Mouse (Mus musculus) common myeloid progenitor, adult 5-6 weeks (primary cell): ENCODE measurements around the gene Pcyt2. TPM values are rescaled to one million over a fixed set of nuclear protein-coding genes. Genes with fewer than 3 reads are reported as not detected.
"Not testable (repeated sequence)": the region's sequence is repeated elsewhere in the genome, so short reads cannot be mapped to it uniquely, and the experiment has no call there.

Experiments used
- ATAC-seq: replicated peaks from 2 replicates; pipeline ENCODE4 v1.8.0; 2016; ENCODE audit warnings: low read depth, mild to moderate bottlenecking, moderate TSS enrichment, inconsistent platforms; ENCODE audit not compliant: poor library complexity, severe bottlenecking
- total RNA-seq: library from RNA; stranded (forward); fragments of 200-1000, 187-1606 nt; gene quantifications from 2 replicates; pipeline ENCODE4 v1.2.3, GENCODE M21; 2017

Pcyt2 gene
- total RNA-seq, 1 experiment from 2014 or later: 34.5 TPM

DNA sequence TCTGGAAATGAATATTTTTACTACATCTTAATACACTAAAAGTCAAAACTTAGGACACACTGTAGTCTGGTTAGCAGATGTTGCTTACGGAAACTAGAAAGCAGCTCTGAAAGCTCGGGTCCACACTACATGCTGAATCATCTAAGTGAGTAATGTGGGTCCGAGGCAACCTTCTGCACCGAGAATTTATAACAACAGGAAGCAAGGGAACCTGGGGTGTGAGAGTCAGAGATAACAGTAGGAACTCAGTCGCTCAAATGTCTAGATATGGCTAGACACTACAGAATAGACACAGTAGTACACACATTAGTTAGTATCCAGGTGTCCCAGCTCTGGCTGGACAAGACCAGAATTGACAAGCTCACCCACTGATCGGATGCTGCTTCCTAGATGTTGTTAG, 29.2 kb downstream of the Pcyt2 start:
- peak; percentile 67 for ATAC-seq

DNA sequence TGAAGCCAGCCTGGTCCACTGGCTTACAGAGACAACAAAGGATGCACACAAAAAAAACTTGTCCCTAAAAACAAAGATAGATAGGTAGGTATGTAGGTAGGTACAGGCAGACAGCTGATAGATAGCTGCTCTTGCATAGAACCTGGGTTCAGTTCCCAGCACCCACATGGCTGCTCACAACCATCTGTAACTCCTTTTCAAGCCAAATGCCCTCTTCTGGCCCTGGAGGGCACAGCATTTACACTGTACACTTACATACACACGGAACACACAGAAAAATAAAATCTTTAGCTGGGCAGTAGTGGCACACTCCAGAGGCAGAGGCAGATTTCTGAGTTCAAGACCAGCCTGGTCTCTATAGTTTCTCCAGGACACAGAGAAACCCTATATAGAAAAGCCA, 33.8 kb downstream of the Pcyt2 start:
- no peak for ATAC-seq

DNA sequence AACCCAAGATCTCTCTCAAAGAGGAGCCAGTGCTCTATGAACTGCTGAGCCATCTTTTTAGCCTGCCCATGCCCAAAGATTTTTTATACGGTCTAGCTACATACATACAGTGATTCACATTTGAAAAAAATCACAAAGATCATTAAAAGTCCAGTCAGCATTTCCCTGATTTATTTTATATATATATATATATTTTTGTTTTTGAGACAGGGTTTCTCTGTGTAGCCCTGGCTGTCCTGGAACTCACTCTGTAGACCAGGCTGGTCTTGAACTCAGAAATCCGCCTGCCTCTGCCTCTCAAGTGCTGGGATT, 34.8 kb downstream of the Pcyt2 start:
- not testable (repeated sequence) for ATAC-seq

DNA sequence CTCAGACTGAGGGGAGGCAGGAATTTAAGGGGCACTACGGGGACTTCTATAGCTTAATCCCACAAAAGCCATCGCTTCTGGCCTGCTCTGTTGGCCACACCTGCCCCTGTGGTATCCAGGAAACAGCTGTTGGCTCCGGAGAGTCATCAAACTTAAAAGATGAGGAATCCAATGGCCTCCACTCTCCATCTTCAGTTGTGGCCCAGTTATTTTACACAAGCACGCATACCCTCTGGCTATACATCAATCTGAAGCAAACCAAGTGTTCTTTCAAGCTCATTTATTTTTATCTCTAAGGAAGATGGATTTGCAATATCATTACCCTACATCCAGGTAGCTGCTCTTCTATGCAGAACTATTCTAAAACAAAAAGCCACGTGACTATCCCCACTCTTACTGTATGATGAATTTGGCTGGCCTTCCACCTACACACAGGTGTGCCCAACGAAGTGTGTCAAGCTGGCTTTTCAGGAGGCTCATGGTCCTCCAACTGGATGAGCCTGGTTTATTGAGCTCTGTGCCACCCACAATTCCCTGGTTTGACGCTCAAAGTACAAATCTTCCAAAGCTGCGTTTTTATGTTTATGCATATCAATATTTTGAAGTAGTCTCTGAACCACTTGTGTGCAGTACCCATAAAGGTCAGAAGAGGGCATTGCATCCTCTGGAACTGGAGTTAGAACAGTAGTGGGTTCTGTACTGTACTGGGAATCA, 35.3 kb downstream of the Pcyt2 start:
- no peak for ATAC-seq

DNA sequence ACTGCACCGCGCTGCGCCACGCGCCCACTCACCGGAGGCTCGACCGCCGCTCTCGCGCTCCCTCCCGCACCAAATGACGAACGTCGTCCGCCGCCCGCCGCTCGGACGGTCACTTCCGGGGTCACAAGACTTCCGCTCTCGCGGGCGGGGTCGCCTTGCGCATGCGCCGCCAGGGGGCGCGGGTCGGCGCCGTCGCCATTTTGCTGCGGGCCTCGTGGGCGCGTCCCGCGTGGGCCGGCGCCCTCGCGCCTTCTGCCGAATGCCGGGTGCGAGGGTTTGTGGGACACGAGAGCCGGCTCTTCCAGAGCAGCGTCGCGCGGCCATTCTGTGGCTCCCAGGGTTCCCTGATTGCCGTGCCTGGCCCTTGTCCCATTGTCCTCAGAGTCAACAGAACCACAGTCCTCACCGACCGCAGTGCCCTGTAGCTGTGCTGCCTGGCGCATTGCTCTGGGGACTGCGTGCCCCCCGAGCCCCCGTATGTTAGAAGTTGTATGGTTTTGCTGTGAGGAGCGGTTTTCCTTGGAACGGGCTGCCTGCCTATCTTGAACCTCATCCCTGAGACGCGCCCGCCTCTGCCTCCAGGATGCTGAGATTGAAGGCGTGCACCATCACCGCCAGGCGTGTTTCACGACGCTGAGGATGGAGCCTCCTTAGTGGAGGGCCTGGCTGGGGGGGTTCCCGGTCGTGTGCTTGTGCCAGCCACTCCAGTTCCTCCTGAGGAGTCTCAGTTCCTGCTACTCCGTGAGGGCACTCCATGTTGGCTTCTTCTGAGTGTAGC, 36.1 kb downstream of the Pcyt2 start, which contains the start of gene Arhgdia:
TSS of gene Arhgdia (minus strand) at position 135 of the 778 bp plus-strand sequence.
- peak; percentile 55 for ATAC-seq

DNA sequence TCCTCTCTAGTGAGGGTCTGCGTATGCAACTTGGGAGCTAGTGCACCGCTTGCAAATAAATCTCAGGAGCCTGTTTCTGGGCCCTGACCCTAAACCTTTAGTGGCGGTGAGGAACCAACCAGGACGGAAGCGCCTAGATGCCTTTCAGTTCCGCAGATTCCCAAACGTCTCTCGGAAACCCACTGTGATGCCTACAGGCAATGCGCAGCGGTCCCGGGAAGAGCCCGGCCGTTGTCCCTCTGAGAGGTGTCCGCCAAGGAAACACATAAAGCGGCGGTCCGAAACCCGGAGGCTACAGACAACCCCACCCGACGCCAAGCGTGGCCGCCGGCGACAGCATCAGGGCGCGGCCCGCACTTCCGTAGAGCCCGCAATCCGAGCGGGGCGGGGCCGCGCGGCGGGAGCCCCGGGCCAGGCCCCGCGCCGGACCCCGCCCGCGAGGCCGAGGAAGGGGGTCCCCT, 36.8 kb downstream of the Pcyt2 start:
- no peak for ATAC-seq

DNA sequence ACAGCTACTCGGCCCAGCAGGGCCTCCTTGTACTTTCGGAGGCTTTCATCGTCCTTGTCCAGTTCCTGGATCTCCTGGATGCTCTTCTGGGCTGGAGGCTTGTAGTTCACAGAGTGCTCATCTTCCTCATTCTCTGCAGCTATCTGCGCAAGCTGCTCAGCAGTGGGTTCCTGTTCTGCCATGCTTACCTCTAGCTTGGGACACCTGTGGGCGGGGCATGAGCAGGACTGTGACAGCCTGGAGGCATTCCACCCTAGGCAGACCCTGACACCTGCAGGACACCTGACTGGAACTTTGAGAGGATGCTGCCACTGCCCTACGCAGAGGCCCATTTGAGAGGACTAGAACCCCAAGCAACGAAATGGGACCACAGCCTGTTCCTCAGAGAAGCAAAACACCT, 37.5 kb downstream of the Pcyt2 start:
- ATAC-seq: no peak

DNA sequence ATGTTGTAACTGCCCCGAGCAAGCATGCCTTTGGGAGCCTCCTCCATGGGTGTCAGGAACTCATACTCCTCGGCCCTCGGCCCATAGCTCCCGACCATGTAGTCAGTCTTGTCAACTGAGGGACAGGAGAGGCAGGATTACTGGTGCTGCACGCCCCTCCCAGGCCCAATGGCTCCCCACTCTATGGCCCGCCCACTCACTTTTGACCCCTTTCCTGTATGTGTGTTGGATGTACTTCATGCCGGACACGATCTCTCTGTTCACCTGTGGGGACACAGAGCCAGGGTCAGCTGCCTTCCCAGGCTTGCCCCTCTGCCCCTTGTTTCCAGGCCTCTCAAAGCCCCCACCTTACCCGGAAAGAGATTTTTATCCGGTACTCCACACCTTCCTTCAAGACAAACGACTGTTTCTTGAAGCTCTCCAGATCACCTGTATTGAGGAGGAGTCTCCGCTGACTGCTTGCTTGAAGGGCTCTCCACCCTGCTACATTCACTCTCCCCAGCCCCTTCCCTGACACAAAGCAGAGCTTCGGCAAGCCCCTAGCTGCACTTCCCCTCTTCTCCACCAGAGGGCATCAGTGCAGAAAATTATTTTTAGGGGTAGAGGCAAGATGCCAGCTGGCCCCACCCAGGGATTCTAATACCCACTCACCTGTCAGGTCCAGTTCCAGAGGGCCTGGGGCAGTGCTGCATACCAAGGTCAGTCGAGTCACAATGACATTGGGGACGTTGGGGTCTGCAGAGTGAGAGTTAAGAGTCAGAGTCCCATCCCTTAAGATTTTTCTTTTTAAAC, 38.2 kb downstream of the Pcyt2 start:
- ATAC-seq: 0 out of 2 replicates have a peak, but pooled peaks have one; percentile 12

DNA sequence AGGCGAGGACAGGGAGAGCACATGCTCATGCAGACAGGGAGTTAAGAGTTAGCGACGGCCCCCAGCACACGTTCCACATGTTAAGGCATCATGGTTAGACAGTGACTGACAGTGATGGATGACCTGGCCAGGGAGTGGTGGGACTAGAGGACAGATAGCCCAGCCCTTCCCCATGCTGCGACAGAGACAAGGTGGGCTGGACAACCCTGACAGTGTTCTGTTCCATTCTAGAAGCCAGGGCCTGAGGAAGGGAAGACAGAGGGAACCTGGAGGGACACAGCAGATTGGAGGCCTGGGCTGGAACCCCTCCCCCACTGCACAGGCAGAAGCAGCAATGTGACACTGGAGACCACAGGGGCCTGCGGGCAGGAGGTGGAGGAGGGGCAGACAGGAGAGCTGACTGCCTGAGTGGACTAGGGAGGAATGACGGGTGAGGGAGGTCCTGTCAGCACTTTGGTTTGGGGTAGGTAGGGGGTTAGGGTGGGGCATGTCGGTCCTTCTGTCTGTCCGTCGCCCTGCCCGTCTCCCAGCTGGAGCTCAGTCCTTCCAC, 39.0 kb downstream of the Pcyt2 start:
- no peak for ATAC-seq

DNA sequence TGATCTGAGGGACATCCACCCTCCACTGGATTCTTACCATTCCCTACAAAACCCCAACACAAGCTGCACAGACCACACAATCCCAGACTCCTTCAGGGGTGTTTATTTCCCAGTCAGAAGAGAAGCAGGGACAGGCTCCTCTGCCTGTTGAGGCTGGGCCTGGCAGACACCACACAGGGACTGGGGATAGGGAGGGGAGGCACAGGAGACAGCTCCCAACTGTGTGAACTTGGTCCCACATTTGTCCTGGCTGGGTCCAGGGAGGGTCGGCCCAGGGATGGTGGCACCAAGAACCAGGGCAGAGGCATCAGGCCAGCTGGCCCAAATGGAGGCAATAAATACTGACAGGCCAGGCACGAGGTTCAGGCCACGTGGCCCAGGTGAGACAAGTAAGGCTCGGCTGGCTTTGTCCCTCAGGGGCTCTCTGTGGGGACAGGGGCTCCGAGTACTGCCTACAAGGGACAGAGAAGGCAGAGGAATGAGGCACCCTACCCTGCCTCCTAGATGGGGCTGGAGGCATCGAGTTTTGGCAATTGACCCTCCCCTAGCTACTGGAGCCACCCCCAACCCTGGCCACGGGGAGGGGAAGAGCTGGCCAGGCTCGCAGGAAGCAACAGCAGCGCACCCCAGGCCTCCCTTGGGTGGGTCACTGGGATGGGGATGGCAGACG, 39.6 kb downstream of the Pcyt2 start:
- ATAC-seq: no peak

DNA sequence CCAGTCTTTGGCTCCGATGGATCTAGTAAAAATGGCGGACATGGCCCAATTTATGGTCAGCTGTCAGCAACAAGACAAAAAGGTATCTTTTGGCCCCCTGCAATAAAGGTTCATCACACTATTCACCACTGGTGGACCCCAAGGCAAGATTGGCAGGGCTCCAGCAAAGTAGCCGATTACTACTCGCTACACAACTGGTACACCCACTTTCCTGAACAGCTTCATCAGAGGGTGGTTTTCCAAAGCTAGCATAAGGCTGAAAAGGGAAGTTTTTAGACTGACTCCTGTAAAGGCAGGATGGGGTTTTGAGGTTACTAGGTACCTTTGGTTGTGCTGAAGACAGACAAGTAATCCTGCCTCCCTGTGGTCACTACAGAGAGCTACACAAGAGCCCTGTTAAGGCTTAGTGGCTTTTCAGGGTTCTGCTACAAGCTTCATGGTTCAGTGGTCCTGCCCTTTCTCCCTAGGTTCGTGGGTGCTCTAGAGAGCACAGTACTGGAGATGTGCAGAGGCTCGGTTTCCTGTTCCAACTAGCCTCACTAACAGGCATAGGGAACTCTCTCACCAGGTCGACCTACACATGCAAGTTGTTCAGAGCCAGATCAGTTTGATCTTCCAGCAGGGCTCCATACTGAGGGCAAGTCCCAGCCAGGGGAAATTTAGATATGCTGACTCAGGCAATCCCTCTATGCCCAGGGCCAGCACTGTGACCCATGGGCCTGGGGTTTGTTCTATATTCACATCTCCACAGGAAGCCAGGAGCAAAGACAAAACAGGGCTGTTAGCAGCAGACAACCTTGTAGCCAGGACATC, 40.3 kb downstream of the Pcyt2 start:
- ATAC-seq: no peak

DNA sequence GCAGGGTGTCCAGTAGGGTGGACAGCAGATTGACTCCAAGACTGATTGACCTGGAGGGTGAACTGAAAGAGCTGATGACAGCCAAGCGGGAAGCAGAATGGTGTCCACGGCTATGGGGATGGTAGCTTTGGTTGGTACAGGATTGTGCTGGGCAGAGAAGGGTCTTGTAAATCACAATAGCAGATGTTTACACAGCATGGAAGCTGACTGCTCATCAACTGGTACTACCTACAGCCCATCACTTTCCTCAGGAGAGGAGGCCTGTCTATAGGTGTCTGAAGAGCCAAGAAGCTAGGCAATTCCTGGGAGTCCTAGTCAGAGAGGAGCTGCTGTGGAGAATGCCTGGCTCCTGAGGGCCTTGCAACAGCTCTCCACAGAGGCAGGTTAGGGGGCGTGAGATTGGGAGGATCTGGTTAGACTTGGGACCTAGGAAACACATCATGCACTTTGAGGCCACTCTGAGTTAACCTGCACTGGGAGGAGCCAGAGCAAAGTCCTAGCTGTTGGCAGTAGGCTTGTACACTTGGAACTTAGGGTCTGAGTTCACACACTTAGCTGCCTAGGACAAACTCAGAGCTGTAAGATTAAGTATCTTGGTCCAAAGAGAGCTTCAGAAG, 41.3 kb downstream of the Pcyt2 start:
- no peak for ATAC-seq

DNA sequence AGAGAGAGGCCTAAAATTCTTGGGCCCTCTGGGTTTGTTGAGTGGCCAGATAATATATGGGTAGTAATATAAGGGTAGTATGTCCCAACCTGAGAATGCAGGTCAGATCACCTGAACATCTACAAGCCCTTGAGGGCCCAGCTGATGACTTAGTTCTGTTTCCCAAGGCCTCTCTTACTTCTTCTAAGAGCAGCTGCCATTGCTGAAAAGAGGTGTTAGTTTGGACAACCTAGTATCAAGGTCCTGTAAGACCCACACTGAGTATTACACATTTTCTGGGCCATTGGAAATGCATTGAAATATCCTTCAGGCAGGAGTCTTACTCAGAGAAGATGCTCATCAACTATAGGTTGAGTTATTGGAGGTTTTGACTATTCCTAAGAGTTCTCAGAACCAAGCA, 41.8 kb downstream of the Pcyt2 start:
- ATAC-seq: no peak

DNA sequence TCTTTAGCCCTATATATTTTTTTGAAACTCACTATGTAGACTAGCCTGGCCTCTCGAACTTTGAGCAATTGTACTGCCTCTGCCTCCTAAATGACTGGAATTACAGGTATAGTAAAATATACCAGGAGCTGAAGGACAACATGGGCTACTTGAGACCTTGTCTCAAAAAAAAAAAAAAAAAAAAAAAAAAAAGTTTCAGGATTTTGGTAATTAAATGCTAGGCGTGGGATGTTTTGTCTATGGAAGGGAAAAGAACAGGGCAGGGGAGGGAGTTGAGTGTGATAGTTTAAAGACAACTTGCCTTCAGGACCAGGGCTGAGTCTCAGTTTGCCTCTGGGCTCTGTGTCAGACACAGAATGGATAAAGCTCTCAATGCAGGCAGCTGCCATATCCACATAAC, 42.7 kb downstream of the Pcyt2 start:
- no peak for ATAC-seq

DNA sequence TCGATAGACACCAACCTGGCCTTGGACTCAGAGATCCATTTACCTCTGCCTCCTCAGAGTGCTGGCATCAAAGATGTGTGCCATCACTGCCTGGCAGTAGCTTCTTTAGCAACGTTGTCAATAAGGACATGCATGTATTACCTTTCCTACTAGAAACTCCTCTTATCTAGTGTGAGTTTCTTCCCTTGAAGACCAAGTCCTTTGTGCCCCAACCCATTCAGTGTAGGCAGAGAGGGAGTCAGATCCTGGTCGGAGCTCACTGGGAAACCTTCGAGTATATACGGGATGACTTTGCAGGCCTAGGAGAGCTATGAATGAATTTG, 43.5 kb downstream of the Pcyt2 start:
- ATAC-seq: no peak

DNA sequence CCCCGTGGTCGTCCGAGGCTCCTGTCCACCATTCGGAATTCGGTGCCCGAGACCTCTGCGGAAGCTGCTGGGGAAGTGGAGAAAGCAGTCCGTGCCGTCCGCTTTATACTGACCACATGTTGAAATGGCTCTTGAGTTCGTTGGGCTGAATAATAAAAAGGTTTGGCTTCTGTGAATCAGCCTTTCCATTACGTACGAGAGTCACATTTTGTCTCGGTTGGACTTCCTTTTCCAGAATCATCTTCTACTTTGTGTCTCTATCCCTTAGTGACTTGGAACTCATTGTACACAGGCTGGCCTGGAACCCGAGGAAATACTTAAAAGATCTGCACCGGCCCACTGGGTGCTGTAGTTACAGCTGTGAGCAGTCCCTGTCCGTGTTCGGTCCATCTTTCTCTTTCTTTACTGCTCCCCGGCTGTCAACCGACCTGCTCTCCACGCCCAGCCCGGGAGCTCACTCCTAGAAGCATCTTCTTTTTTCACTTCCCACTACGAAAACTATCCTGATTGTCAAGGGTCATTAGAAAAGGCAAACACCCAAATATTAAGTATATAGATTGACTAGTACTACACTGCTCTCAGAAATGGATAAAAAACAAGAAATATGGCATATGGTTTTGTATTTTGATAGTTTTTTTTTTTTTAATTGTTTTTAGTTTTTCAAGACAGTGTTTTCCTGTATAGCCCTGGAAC, 44.0 kb downstream of the Pcyt2 start:
- no peak for ATAC-seq

DNA sequence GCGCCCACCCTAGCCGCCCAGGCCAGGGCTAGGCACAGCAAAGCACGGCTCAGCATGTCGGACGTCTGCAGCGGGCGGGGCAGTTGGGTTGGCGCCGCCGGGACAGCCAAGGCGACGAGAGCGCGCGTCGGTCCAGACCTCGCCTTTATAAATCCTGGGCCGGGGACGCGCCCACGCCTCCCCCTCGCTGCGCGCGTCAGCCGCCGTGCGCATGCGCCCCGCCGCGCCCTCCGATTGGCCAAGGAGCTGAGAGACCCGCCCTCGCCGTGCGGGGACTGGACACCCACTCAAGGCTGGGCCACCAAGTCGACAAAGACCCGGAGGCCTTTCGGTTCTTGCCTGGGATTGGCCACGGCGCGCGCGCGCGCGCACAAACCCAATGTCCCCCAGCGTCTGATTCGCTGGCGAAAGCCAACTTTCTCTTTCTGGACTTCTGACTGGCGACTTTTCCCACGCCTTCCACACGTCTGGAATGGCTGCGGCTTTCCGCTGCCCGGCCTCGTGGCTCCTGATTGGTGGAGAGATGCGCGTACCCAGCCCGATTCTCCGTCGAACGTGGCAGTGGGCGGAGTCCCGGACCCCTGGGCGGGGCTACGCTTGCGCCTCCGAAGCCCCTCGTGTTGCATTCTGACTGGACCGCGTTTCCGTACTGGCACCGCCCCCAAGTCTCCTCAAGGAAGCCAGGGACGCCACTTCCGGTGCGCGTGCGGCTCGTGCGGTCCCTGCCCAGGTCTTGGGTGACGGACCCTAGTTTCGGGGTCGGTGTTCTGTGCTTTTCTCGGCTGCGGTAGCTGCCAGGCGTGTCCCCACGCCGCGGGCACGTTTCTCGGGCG, 44.8 kb downstream of the Pcyt2 start, which contains the start of gene P4hb:
TSS of gene P4hb (minus strand) at position 502 of the 833 bp plus-strand sequence.
- peak; percentile 83 for ATAC-seq

DNA sequence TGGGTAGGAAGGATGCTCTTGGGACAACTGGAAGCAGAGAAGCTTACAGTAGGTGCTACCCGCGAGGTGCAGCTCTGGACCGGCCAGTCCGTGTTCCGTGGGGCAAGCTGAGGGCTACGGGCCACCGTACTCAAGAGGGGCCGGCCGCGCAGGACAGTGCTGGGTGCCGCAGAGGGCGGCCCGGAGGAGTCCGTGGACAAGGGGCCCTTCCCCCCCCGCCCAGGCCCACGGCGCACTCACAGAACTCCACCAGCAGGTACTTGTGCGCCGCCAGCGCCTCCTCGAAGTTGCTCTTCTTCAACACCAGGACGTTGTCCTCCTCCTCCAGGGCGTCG, 45.4 kb downstream of the Pcyt2 start:
- ATAC-seq: no peak
